Mouse (Mus musculus): Measurements from ENCODE around the gene Aldh16a1. TPM values are rescaled to one million over a fixed set of nuclear protein-coding genes. Genes with fewer than 3 reads are reported as not detected.

Aldh16a1 gene
- polyA plus RNA-seq, 1 experiment from 2014 or later: 26.8 TPM

- no peak for DNase-seq
These were observed 29.2 kb downstream of the Aldh16a1 start for GRCm38 (mm10) chr7:45125144-45125600.

GRCm38 (mm10) chr7:45124224-45125143 is 29.9 kb downstream of the Aldh16a1 start, which contains the start of gene Rps11:
Gene Rps11, minus strand, starts transcription at chr7:45124439.
- Histone ChIP-seq H3K9me3 (ENCODE audit: low read length) (no peaks in the 10 kb centered on the region), H3K4me3 (ENCODE audit: low read depth, low read length) (peak within 1 kb of the TSS; percentile 78), H3K36me3 (replicated peaks; ENCODE audit: insufficient read depth, low read length) (peaks cover 56% of the 10 kb centered on the region), H3K4me2 (ENCODE audit: low read depth, low read length) (peak within 1 kb of the TSS; percentile 89), H3K27ac (ENCODE audit: low read depth) (peak within 1 kb of the TSS; percentile 89), H3K9ac (replicated peaks) (peak within 1 kb of the TSS; percentile 93), H3K27me3 (ENCODE audit: insufficient read depth, low read length) (no peaks in the 10 kb centered on the region), H3K4me1 (ENCODE audit: insufficient read depth) (peaks cover 55% of the 10 kb centered on the region)
- TF ChIP-seq EP300 (IDR thresholded peaks at IDR 0.05; ENCODE audit: low read depth) (peak; percentile 79), CTCF (IDR thresholded peaks at IDR 0.05; ENCODE audit: low read depth) (no peak)
- ATAC-seq (peak; percentile 78), DNase-seq (peak; percentile 99)
- under 1% methylated on average over 59 of the region's 59 CpGs for WGBS (ENCODE audit: insufficient replicate concordance)

More at GRCm38 (mm10) chr7:45125144-45125600, 29.2 kb downstream of the Aldh16a1 start:
- TF ChIP-seq EP300 (IDR thresholded peaks at IDR 0.05; ENCODE audit: low read depth): no peak; the same call in 1 of the 2 replicates
- TF ChIP-seq CTCF (IDR thresholded peaks at IDR 0.05; ENCODE audit: low read depth): peak; percentile 39
- ATAC-seq: no peak
- Histone ChIP-seq H3K27me3 (ENCODE audit: insufficient read depth, low read length) (no peaks in the 10 kb centered on the region), H3K9ac (replicated peaks) (no peak overlapping the region), H3K36me3 (replicated peaks; ENCODE audit: insufficient read depth, low read length) (peaks cover 50% of the 10 kb centered on the region), H3K9me3 (ENCODE audit: low read length) (no peaks in the 10 kb centered on the region), H3K27ac (ENCODE audit: low read depth) (peak overlapping the region; percentile 44), H3K4me2 (ENCODE audit: low read depth, low read length) (no peak overlapping the region; the same call in 1 of the 2 replicates), H3K4me3 (ENCODE audit: low read depth, low read length) (no peak overlapping the region), H3K4me1 (ENCODE audit: insufficient read depth) (peaks cover 59% of the 10 kb centered on the region)
- 31% methylated on average over 7 of the region's 7 CpGs for WGBS (ENCODE audit: insufficient replicate concordance)

- H3K9ac ChIP-seq (replicated peaks): peak overlapping the region; percentile 93
- TF ChIP-seq EP300 (IDR thresholded peaks at IDR 0.05; ENCODE audit: low read depth) (no peak), CTCF (IDR thresholded peaks at IDR 0.05; ENCODE audit: low read depth) (no peak)
- peak overlapping the region; percentile 78 for H3K4me3 ChIP-seq (ENCODE audit: low read depth, low read length)
- WGBS (ENCODE audit: insufficient replicate concordance): 12% methylated on average over 12 of the region's 12 CpGs
- H3K4me2 ChIP-seq (ENCODE audit: low read depth, low read length): peak overlapping the region; percentile 89
- ATAC-seq (no peak), DNase-seq (peak; percentile 72)
- H3K36me3 ChIP-seq (replicated peaks; ENCODE audit: insufficient read depth, low read length): peaks cover 56% of the 10 kb centered on the region
- peak overlapping the region; percentile 89 for H3K27ac ChIP-seq (ENCODE audit: low read depth)
- H3K27me3 ChIP-seq (ENCODE audit: insufficient read depth, low read length): no peaks in the 10 kb centered on the region
- peaks cover 50% of the 10 kb centered on the region for H3K4me1 ChIP-seq (ENCODE audit: insufficient read depth)
- H3K9me3 ChIP-seq (ENCODE audit: low read length): no peaks in the 10 kb centered on the region
These were observed 31.2 kb downstream of the Aldh16a1 start for GRCm38 (mm10) chr7:45123186-45123570.

- H3K4me1 ChIP-seq (ENCODE audit: insufficient read depth): peaks cover 50% of the 10 kb centered on the region
- H3K9ac ChIP-seq (replicated peaks): peak overlapping the region; percentile 93
- H3K9me3 ChIP-seq (ENCODE audit: low read length): no peaks in the 10 kb centered on the region
- H3K36me3 ChIP-seq (replicated peaks; ENCODE audit: insufficient read depth, low read length): peaks cover 56% of the 10 kb centered on the region
- WGBS (ENCODE audit: insufficient replicate concordance): 70% methylated on average over 15 of the region's 15 CpGs
- DNase-seq (no peak), ATAC-seq (no peak)
- peak overlapping the region; percentile 78 for H3K4me3 ChIP-seq (ENCODE audit: low read depth, low read length)
- peak overlapping the region; percentile 89 for H3K4me2 ChIP-seq (ENCODE audit: low read depth, low read length)
- H3K27me3 ChIP-seq (ENCODE audit: insufficient read depth, low read length): no peaks in the 10 kb centered on the region
- TF ChIP-seq CTCF (IDR thresholded peaks at IDR 0.05; ENCODE audit: low read depth) (no peak), EP300 (IDR thresholded peaks at IDR 0.05; ENCODE audit: low read depth) (no peak)
- peak overlapping the region; percentile 25; the same call in 1 of the 2 replicates for H3K27ac ChIP-seq (ENCODE audit: low read depth)
These were observed 31.7 kb downstream of the Aldh16a1 start for GRCm38 (mm10) chr7:45122561-45123185.

- H3K4me2 ChIP-seq (ENCODE audit: low read depth, low read length): peak overlapping the region; percentile 27; the same call in 1 of the 2 replicates
- ATAC-seq (no peak), DNase-seq (no peak)
- no peaks in the 10 kb centered on the region for H3K9me3 ChIP-seq (ENCODE audit: low read length)
- H3K4me3 ChIP-seq (ENCODE audit: low read depth, low read length): no peak overlapping the region
- peaks cover 45% of the 10 kb centered on the region for H3K4me1 ChIP-seq (ENCODE audit: insufficient read depth)
- peak overlapping the region; percentile 35; the same call in 1 of the 2 replicates for H3K9ac ChIP-seq (replicated peaks)
- H3K36me3 ChIP-seq (replicated peaks; ENCODE audit: insufficient read depth, low read length): peaks cover 53% of the 10 kb centered on the region
- TF ChIP-seq EP300 (IDR thresholded peaks at IDR 0.05; ENCODE audit: low read depth): no peak
- TF ChIP-seq CTCF (IDR thresholded peaks at IDR 0.05; ENCODE audit: low read depth): no peak
- no peaks in the 10 kb centered on the region for H3K27me3 ChIP-seq (ENCODE audit: insufficient read depth, low read length)
- H3K27ac ChIP-seq (ENCODE audit: low read depth): no peak overlapping the region
These were observed 32.4 kb downstream of the Aldh16a1 start for GRCm38 (mm10) chr7:45121966-45122365.

- Histone ChIP-seq H3K4me2 (ENCODE audit: low read depth, low read length) (peak overlapping the region; percentile 27; the same call in 1 of the 2 replicates), H3K4me1 (ENCODE audit: insufficient read depth) (peaks cover 39% of the 10 kb centered on the region), H3K4me3 (ENCODE audit: low read depth, low read length) (no peak overlapping the region), H3K36me3 (replicated peaks; ENCODE audit: insufficient read depth, low read length) (peaks cover 47% of the 10 kb centered on the region), H3K9me3 (ENCODE audit: low read length) (no peaks in the 10 kb centered on the region), H3K27ac (ENCODE audit: low read depth) (no peak overlapping the region), H3K9ac (replicated peaks) (no peak overlapping the region; the same call in 1 of the 2 replicates), H3K27me3 (ENCODE audit: insufficient read depth, low read length) (no peaks in the 10 kb centered on the region)
- TF ChIP-seq CTCF (IDR thresholded peaks at IDR 0.05; ENCODE audit: low read depth): no peak
- TF ChIP-seq EP300 (IDR thresholded peaks at IDR 0.05; ENCODE audit: low read depth): no peak
- DNase-seq: peak; percentile 49
- WGBS (ENCODE audit: insufficient replicate concordance): 40% methylated on average over 8 of the region's 8 CpGs
- ATAC-seq: no peak
These were observed 33.0 kb downstream of the Aldh16a1 start for GRCm38 (mm10) chr7:45121404-45121803.
